Mouse (Mus musculus): ENCODE results near the gene Olfr1176.

Olfr1176 gene

GRCm38 (mm10) chr2:88336421-88336820, at the start of gene Olfr1176:
TSS of gene Olfr1176 (plus strand) at chr2:88336721.
- DNase-seq = no peak

- DNase-seq = no peak
Observed at GRCm38 (mm10) chr2:88315035-88315434, 21.5 kb upstream of the Olfr1176 start, which contains the start of gene Olfr1174-ps. TSS of gene Olfr1174-ps (minus strand) at chr2:88315135.

DNA sequence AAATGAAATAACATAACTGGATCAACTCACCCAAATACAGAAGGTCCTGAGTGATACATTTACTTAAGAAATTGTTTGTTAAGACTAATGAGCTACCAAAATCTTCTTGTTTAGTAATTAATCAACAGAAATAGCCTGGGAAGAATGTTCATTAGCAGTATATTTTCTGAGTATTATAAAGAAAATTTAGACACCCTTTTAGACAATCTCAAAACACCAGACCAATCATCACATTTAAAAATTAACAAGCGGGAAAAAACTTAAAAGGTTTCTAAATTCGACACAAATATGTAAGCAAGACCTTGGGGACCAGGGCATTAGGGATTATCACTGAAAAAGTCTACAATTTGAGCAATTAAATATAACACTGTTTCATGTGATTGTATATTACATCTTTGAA, 9.4 kb upstream of the Olfr1176 start, which contains the start of gene Olfr1175-ps:
Gene Olfr1175-ps, minus strand, starts transcription at position 101 of the 400 bp plus-strand sequence.
- no peak for DNase-seq

DNA sequence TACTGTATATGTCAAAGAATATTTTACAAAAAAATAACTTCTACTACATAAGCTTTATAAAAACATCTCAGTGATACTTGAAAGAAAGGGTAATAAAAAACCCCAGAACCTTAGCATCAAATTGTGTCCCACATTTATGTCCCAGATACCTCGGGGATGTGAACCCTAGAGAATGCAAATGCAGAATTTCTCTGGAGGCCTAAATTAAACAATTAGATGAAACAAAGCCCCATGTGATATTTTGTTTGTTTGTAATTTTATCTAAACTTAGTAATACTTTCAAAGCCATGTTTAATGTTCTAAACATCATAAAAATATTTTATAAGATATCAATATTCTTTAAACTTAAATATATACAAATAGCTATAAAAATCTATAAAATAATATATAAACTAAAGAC, 9.9 kb downstream of the Olfr1176 start, which contains the start of gene Olfr1177-ps:
Gene Olfr1177-ps, minus strand, starts transcription at position 101 of the 400 bp plus-strand sequence.
- no peak for DNase-seq

GRCm38 (mm10) chr2:88356304-88356703, 19.8 kb downstream of the Olfr1176 start:
- DNase-seq = peak; percentile 23

DNA sequence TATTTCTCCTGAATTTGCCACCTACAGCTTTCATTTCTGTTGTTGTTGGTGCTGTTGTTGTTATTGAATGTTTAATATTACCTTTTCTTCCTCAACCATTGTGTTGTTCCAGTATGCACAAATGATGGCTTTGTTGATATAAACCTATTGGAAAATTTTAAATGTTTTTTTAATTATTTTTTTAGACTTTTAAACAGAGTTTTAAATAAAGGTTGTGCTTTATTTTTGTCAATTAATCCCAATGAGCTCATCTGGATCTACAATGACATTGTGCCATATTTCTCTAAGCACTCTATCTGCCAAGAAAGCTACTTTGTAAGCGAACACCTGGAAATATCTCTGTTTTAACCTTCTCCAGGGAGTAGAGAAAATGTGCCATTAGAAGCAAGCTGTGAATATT, 50.2 kb downstream of the Olfr1176 start, which contains the start of gene Olfr1178:
Gene Olfr1178, plus strand, starts transcription at position 301 of the 400 bp plus-strand sequence.
- DNase-seq = no peak

Measured in cerebellum, adult 9-10 months (tissue).